Mouse (Mus musculus): ENCODE measurements around the gene Cpb1. TPM values are rescaled to one million over a fixed set of nuclear protein-coding genes. Genes with fewer than 3 reads are reported as not detected.

The Cpb1 gene
- polyA plus RNA-seq (2014; fragmentation: Illumina TruSeq; extraction: RNeasy Lipid Tissue Mini Kit (QIAGEN cat#74804); ENCODE audit: insufficient read depth, low read depth, low replicate concordance), result 0.64 TPM

GRCm38 (mm10) chr3:20275633-20276032, at the start of gene Cpb1:
Gene Cpb1 (minus strand): TSS chr3:20275733.

GRCm38 (mm10) chr3:20242050-20242449, 33.5 kb downstream of the Cpb1 start, which contains the start of gene Cpa3:
Gene Cpa3 (minus strand): TSS chr3:20242181.

Other genes starting within 250 kb of the Cpb1 start
- gene Hps3, start 240.4 kb downstream of the Cpb1 start, polyA plus RNA-seq (2014; fragmentation: Illumina TruSeq; extraction: RNeasy Lipid Tissue Mini Kit (QIAGEN cat#74804); ENCODE audit: insufficient read depth, low read depth, low replicate concordance), result 9.3 TPM
- 11.9 TPM for gene Hltf, start 217.9 kb downstream of the Cpb1 start, polyA plus RNA-seq (2014; fragmentation: Illumina TruSeq; extraction: RNeasy Lipid Tissue Mini Kit (QIAGEN cat#74804); ENCODE audit: insufficient read depth, low read depth, low replicate concordance)
- 140 TPM for gene Gyg, start 120.4 kb downstream of the Cpb1 start, polyA plus RNA-seq (2014; fragmentation: Illumina TruSeq; extraction: RNeasy Lipid Tissue Mini Kit (QIAGEN cat#74804); ENCODE audit: insufficient read depth, low read depth, low replicate concordance)
- gene Cpa3, start 33.6 kb downstream of the Cpb1 start, polyA plus RNA-seq (2014; fragmentation: Illumina TruSeq; extraction: RNeasy Lipid Tissue Mini Kit (QIAGEN cat#74804); ENCODE audit: insufficient read depth, low read depth, low replicate concordance), result 1.7 TPM
- gene Agtr1b, start 91.4 kb upstream of the Cpb1 start, polyA plus RNA-seq (2014; fragmentation: Illumina TruSeq; extraction: RNeasy Lipid Tissue Mini Kit (QIAGEN cat#74804); ENCODE audit: insufficient read depth, low read depth, low replicate concordance), result 0.18 TPM

Measured in lung, adult 10 weeks (tissue).